Mouse (Mus musculus): ENCODE results near the gene 1810013L24Rik. TPM values are rescaled to one million over a fixed set of nuclear protein-coding genes. Genes with fewer than 3 reads are reported as not detected.

1810013L24Rik gene
- polyA plus RNA-seq, 1 experiment: 13.2 TPM

GRCm38 (mm10) chr16:8821429-8821828 lies 8.5 kb upstream of the 1810013L24Rik start:
- H3K4me3 ChIP-seq (ENCODE audit: extremely low read depth, insufficient read depth, insufficient read length): no peak overlapping the region
- TF ChIP-seq POLR2A (IDR thresholded peaks at IDR 0.05; ENCODE audit: low read depth, low read length): no peak
- TF ChIP-seq CTCF (IDR thresholded peaks at IDR 0.05; ENCODE audit: extremely low read depth, insufficient read depth, insufficient read length, insufficient replicate concordance): no peak
- H3K27me3 ChIP-seq (ENCODE audit: control insufficient read depth, insufficient read depth, low read length): no peaks in the 10 kb centered on the region
- no peak overlapping the region for H3K27ac ChIP-seq (ENCODE audit: insufficient read depth, low read length)
- DNase-seq (ENCODE audit: low read depth in 1 of 2, low spot score in 2 of 2): no peak
- H3K36me3 ChIP-seq (ENCODE audit: control insufficient read depth, insufficient read depth, low read length): no peaks in the 10 kb centered on the region
- peaks cover 2% of the 10 kb centered on the region for H3K4me1 ChIP-seq (ENCODE audit: control insufficient read depth, insufficient read depth, insufficient read length)
- WGBS: 80% methylated on average over 1 of the region's 1 CpGs

GRCm38 (mm10) chr16:8822586-8822985 lies 7.3 kb upstream of the 1810013L24Rik start:
- H3K4me3 ChIP-seq (ENCODE audit: extremely low read depth, insufficient read depth, insufficient read length): no peak overlapping the region
- peaks cover 2% of the 10 kb centered on the region for H3K4me1 ChIP-seq (ENCODE audit: control insufficient read depth, insufficient read depth, insufficient read length)
- no peak for DNase-seq (ENCODE audit: low read depth in 1 of 2, low spot score in 2 of 2)
- H3K36me3 ChIP-seq (ENCODE audit: control insufficient read depth, insufficient read depth, low read length): no peaks in the 10 kb centered on the region
- no peak overlapping the region for H3K27ac ChIP-seq (ENCODE audit: insufficient read depth, low read length)
- H3K27me3 ChIP-seq (ENCODE audit: control insufficient read depth, insufficient read depth, low read length): no peaks in the 10 kb centered on the region
- 89% methylated on average over 4 of the region's 4 CpGs for WGBS
- TF ChIP-seq CTCF (IDR thresholded peaks at IDR 0.05; ENCODE audit: extremely low read depth, insufficient read depth, insufficient read length, insufficient replicate concordance) (no peak), POLR2A (IDR thresholded peaks at IDR 0.05; ENCODE audit: low read depth, low read length) (no peak)

GRCm38 (mm10) chr16:8823661-8824060 lies 6.2 kb upstream of the 1810013L24Rik start:
- TF ChIP-seq CTCF (IDR thresholded peaks at IDR 0.05; ENCODE audit: extremely low read depth, insufficient read depth, insufficient read length, insufficient replicate concordance) (no peak), POLR2A (IDR thresholded peaks at IDR 0.05; ENCODE audit: low read depth, low read length) (no peak)
- Histone ChIP-seq H3K4me3 (ENCODE audit: extremely low read depth, insufficient read depth, insufficient read length) (no peak overlapping the region), H3K27me3 (ENCODE audit: control insufficient read depth, insufficient read depth, low read length) (no peaks in the 10 kb centered on the region), H3K27ac (ENCODE audit: insufficient read depth, low read length) (no peak overlapping the region), H3K36me3 (ENCODE audit: control insufficient read depth, insufficient read depth, low read length) (no peaks in the 10 kb centered on the region), H3K4me1 (ENCODE audit: control insufficient read depth, insufficient read depth, insufficient read length) (peaks cover 2% of the 10 kb centered on the region)
- 35% methylated on average over 2 of the region's 2 CpGs for WGBS
- peak in 1 of 2 experiments; percentile 17 for DNase-seq (ENCODE audit: low read depth in 1 of 2, low spot score in 2 of 2)

- Histone ChIP-seq H3K27me3 (ENCODE audit: control insufficient read depth, insufficient read depth, low read length) (no peaks in the 10 kb centered on the region), H3K27ac (ENCODE audit: insufficient read depth, low read length) (no peak overlapping the region), H3K4me1 (ENCODE audit: control insufficient read depth, insufficient read depth, insufficient read length) (peaks cover 5% of the 10 kb centered on the region), H3K4me3 (ENCODE audit: extremely low read depth, insufficient read depth, insufficient read length) (no peak overlapping the region), H3K36me3 (ENCODE audit: control insufficient read depth, insufficient read depth, low read length) (peaks cover 3% of the 10 kb centered on the region; the same call in 1 of the 2 replicates)
- DNase-seq (ENCODE audit: low read depth in 1 of 2, low spot score in 2 of 2): no peak
- whole genome bisulfite sequencing: 95% methylated on average over 7 of the region's 7 CpGs
- TF ChIP-seq POLR2A (IDR thresholded peaks at IDR 0.05; ENCODE audit: low read depth, low read length) (no peak), CTCF (IDR thresholded peaks at IDR 0.05; ENCODE audit: extremely low read depth, insufficient read depth, insufficient read length, insufficient replicate concordance) (no peak)
Measured at GRCm38 (mm10) chr16:8827366-8827765, 2.5 kb upstream of the 1810013L24Rik start.

GRCm38 (mm10) chr16:8828636-8829563 lies 1.0 kb upstream of the 1810013L24Rik start:
- Histone ChIP-seq H3K27me3 (ENCODE audit: control insufficient read depth, insufficient read depth, low read length) (no peaks in the 10 kb centered on the region), H3K27ac (ENCODE audit: insufficient read depth, low read length) (peak overlapping the region; percentile 89), H3K4me3 (ENCODE audit: extremely low read depth, insufficient read depth, insufficient read length) (peak overlapping the region; percentile 63), H3K4me1 (ENCODE audit: control insufficient read depth, insufficient read depth, insufficient read length) (peaks cover 10% of the 10 kb centered on the region), H3K36me3 (ENCODE audit: control insufficient read depth, insufficient read depth, low read length) (peaks cover 6% of the 10 kb centered on the region)
- DNase-seq (ENCODE audit: low read depth in 1 of 2, low spot score in 2 of 2): no peak
- WGBS: 16% methylated on average over 33 of the region's 33 CpGs
- peak; percentile 24; the same call in 1 of the 2 replicates for TF ChIP-seq CTCF (IDR thresholded peaks at IDR 0.05; ENCODE audit: extremely low read depth, insufficient read depth, insufficient read length, insufficient replicate concordance)
- TF ChIP-seq POLR2A (IDR thresholded peaks at IDR 0.05; ENCODE audit: low read depth, low read length): no peak

- Histone ChIP-seq H3K4me1 (ENCODE audit: control insufficient read depth, insufficient read depth, insufficient read length) (peaks cover 16% of the 10 kb centered on the region), H3K4me3 (ENCODE audit: extremely low read depth, insufficient read depth, insufficient read length) (peak overlapping the region; percentile 99), H3K36me3 (ENCODE audit: control insufficient read depth, insufficient read depth, low read length) (peaks cover 9% of the 10 kb centered on the region), H3K27ac (ENCODE audit: insufficient read depth, low read length) (peak overlapping the region; percentile 98), H3K27me3 (ENCODE audit: control insufficient read depth, insufficient read depth, low read length) (no peaks in the 10 kb centered on the region)
- no peak for TF ChIP-seq POLR2A (IDR thresholded peaks at IDR 0.05; ENCODE audit: low read depth, low read length)
- TF ChIP-seq CTCF (IDR thresholded peaks at IDR 0.05; ENCODE audit: extremely low read depth, insufficient read depth, insufficient read length, insufficient replicate concordance): no peak
- peak; percentile 49 to 70 for DNase-seq (ENCODE audit: low read depth in 1 of 2, low spot score in 2 of 2)
- WGBS: under 1% methylated on average over 68 of the region's 74 CpGs
Measured at GRCm38 (mm10) chr16:8830431-8831211, 721 bp downstream of the 1810013L24Rik start.

Measured in spleen, adult 2 months (tissue).